Mouse (Mus musculus) right cerebral cortex, postnatal 4 days (tissue): ENCODE results near the gene Wtip.
"Not testable (repeated sequence)": the region's sequence is repeated elsewhere in the genome, so short reads cannot be mapped to it uniquely, and the experiment has no call there.

Experiments used
- DNase-seq: peaks from one replicate; pipeline ENCODE4 v3.0.0-alpha.2; 2022

Wtip gene

GRCm38 (mm10) chr7:34133117-34133762 is at the start of gene Wtip:
Gene Wtip, minus strand, starts transcription at chr7:34133268.
- DNase-seq: peak; percentile 83

GRCm38 (mm10) chr7:34176241-34176640 is 43.2 kb upstream of the Wtip start:
- not testable (repeated sequence) for DNase-seq

DNA sequence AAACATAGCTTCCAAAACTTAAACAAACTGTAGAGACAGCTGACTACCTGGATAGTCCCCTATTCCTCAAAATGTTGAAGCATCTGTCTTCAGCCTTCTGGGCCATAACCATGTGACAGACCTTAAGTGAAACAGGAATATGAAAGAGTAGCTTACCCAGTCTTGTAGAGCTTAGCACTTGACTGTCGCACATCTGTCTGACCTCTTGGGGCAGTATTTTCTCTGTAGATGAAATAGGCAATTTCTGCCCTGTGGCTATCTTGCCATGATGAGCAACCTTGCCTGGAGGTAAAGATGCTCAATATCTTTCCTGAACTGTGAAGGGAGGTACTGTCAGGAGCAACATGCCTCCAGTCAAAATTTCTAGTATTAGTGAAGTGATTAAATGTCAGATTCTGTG is 39.2 kb upstream of the Wtip start:
- DNase-seq: no peak

DNA sequence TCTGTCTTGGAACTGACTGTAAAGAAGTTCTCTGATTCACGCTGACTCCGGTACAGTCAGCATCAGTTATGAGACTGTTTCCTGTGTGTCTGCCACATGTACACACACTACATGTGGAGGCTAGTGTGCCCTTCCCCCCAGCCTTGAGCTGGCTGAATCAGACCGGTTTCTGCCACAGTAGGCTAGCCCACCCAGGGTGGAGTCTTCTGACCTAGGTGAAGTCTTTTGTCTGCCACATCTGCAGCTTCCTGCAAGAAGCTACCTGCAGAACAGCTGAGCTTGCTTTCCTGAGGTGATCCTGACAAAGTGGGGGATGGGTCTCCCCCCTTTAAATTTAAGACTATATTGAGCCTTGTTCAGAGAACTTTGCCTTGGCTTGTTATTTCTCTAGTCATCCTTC is 36.4 kb upstream of the Wtip start, which contains the start of gene Uba2:
TSS of gene Uba2 (minus strand) at position 146 of the 400 bp plus-strand sequence.
- no peak for DNase-seq

DNA sequence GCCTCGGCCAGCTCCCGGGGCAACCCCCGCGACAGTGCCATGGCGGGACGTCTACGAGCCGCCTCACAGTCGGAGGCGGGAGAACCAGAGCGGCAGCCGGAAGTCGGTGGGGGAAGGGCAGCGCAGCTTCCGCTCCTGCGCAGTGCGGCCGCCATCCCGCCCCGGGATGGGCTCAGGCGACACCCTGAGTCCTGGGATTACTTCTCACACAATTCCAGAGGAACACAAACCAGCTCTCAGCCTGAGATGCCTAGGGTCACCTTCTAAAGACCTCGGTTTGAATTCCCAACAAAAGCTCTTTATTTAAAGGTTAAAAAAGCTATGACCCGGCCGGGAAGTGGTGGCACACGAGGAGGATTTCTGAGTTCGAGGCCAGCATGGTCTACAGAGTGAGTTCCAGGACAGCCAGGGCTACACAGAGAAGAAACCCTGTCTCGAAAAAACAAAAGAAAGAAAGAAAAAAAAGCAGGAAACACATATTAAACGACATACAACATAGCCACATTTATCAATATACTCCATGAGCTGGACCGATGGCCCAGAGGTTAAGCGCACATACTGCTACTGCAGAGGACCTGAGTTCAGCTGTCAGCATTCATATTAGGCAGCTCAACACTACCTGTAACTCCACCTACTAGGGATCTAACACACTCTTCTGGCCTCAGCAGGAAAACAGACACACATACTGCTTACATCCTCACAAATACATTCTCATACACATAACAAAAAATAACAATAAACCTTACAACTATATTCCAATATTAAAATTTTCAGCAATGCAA is 35.6 kb upstream of the Wtip start:
- peak; percentile 94 for DNase-seq

- DNase-seq: no peak
Measured at GRCm38 (mm10) chr7:34167766-34168469, 34.9 kb upstream of the Wtip start.

- DNase-seq: no peak
Measured at GRCm38 (mm10) chr7:34166850-34167249, 33.8 kb upstream of the Wtip start.

- DNase-seq: no peak
Measured at GRCm38 (mm10) chr7:34165999-34166398, 32.9 kb upstream of the Wtip start.

DNA sequence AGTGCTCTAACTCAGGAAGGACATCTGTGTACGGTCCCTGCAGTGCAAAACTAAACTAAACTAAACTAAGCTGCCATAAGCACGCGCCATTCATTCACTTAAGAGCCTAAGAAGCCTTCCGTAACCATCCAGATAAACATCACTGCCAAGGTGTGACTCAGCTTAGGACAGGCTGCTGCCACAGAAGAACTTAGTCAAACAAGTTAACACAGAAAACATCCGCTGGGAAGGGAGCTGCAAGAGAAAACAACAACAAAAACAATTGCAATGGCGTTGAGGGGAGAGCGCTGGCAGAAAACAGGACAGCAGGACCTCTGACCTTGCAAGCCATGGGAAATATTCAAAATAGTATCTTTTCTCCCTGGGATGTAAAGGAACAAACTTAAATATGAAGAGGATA is 31.6 kb upstream of the Wtip start:
- DNase-seq: no peak

GRCm38 (mm10) chr7:34159167-34159566 is 26.1 kb upstream of the Wtip start:
- no peak for DNase-seq

DNA sequence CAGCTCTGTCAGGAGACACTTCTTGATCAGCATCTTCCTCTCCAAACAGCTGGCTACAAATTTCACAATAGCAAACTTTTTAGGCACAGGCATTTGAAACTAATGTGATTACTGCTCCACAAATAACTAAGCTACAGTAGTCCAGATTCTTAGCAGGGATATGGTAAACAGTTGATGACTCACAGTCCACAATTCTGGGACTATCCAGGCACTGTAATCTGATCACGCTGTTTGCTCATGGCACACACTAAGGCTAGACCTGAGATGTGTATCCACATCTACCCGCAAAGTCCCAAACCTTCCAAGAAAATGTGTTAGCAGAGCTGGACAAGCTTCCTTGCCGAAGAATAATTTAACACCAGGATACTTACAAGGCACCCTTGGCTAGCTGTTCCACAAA is 24.9 kb upstream of the Wtip start:
- DNase-seq: no peak

GRCm38 (mm10) chr7:34147193-34147592 is 14.1 kb upstream of the Wtip start:
- no peak for DNase-seq

GRCm38 (mm10) chr7:34141123-34141522 is 8.1 kb upstream of the Wtip start:
- DNase-seq: no peak

- DNase-seq: no peak
Measured at GRCm38 (mm10) chr7:34139493-34139892, 6.4 kb upstream of the Wtip start.

- no peak for DNase-seq
Measured at GRCm38 (mm10) chr7:34134336-34134735, 1.3 kb upstream of the Wtip start.

- peak; percentile 56 for DNase-seq
Measured at GRCm38 (mm10) chr7:34132355-34133079, 551 bp downstream of the Wtip start.

GRCm38 (mm10) chr7:34131959-34132354 is 1.1 kb downstream of the Wtip start:
- no peak for DNase-seq

- DNase-seq: no peak
Measured at GRCm38 (mm10) chr7:34131118-34131517, 1.9 kb downstream of the Wtip start.

DNA sequence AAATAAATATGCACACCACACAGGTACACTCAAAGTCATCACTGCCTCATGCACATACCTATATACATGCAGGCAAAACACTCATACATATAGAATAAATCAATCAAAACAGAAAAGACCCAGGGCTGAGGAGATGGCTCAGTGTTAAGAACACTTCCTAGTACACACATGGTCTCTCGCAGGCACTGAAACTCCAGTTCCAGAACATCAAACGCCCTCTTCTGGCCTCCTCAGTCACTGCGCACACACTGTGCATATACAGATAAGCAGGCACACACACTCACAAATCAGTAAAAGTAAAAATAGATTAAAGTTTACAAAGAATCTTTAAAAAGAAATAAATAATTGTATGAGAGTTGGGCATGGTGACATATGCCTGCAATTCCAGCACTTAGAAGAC is 6.8 kb downstream of the Wtip start:
- no peak for DNase-seq

GRCm38 (mm10) chr7:34125346-34125745 is 7.7 kb downstream of the Wtip start:
- no peak for DNase-seq

DNA sequence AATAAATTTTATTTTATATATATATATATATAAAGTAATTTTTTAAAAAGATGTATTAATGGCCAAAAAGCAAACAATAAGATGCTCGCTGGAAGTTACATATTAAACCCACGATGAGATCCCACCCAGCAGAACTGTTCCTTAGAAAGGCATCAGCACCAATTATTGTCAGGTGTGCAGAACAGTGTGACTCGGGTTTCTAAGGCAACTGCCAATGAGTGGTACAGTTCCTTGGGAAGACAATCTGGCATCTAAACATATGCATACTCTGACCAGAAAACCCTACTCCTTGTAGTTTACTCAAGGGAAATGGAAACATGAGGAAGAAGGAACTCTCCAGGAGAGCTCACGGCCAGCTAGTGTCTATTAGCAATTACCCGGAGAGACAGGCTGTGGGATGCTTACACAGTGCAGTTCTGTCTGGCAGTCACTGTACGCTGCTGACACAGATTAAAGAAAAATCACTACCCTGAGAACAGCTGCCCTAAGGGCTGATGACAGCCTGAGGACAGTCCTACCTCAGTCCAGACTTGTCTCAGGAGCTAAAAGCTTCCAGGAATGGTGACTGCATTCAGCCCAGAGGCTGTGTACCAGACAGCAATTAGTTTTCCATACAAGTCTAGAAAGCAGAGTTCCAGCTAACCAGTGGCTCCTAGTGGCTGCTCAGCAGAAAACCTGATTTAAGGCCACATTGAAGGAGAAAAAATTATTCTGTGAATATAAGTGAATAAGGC is 9.9 kb downstream of the Wtip start:
- no peak for DNase-seq

DNA sequence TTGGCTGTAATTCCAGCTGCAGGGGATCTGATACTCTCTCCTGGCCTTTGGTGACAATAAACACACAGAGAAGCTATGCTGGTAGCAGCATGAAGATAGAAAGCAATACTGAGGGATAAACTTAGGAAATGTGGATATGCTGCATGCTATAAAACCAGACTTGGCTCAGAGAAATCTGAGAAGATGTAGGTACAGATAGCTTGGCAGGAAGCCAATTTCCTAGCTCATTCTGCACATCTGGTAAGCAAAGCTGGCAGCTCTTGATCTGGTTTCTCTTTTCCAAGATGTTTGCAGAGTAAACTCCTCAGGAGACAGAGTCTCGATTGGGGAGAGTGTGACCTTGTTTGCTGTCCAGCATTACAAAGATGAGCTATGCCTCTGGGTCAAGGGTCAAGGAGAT is 12.4 kb downstream of the Wtip start:
- DNase-seq: not testable (repeated sequence)
